Mouse (Mus musculus): ENCODE results near the gene BC025920.

GRCm38 (mm10) chr10:81605974-81606751, at the start of gene BC025920:
- no peak for TF ChIP-seq CTCF (IDR thresholded peaks at IDR 0.05; ENCODE audit: control insufficient read depth, insufficient read depth, insufficient read length)
- TF ChIP-seq MYOG (IDR thresholded peaks at IDR 0.05; ENCODE audit: control insufficient read depth, extremely low read depth, insufficient read length), result no peak
